Mouse (Mus musculus): Measurements from ENCODE around the gene Hebp1. TPM values are rescaled to one million over a fixed set of nuclear protein-coding genes. Genes with fewer than 3 reads are reported as not detected.

Gene Hebp1
- polyA plus RNA-seq, 1 experiment from 2014 or later = 74.0 TPM

- no peak overlapping the region for H3K4me2 ChIP-seq (ENCODE audit: low read depth, low read length)
- H3K4me1 ChIP-seq (ENCODE audit: control insufficient read depth, insufficient read depth, low read length) = no peaks in the 10 kb centered on the region
- H3K4me3 ChIP-seq (ENCODE audit: low read length) = no peak overlapping the region
- H3K9ac ChIP-seq (ENCODE audit: low read depth, low read length) = no peak overlapping the region
- WGBS = 65% methylated on average over 10 of the region's 10 CpGs
- H3K36me3 ChIP-seq (ENCODE audit: control insufficient read depth, insufficient read depth, low read length) = no peaks in the 10 kb centered on the region
- ATAC-seq = 0 out of 2 replicates have a peak, but pooled peaks have one; percentile 44
- no peaks in the 10 kb centered on the region for H3K27me3 ChIP-seq (replicated peaks; ENCODE audit: control insufficient read depth, insufficient read depth, low read length)
- no peaks in the 10 kb centered on the region for H3K9me3 ChIP-seq (ENCODE audit: control insufficient read depth, low read length)
- H3K27ac ChIP-seq (ENCODE audit: low read length) = no peak overlapping the region
These were observed 30.7 kb upstream of the Hebp1 start for GRCm38 (mm10) chr6:135228465-135228941.

- H3K9ac ChIP-seq (ENCODE audit: low read depth, low read length) = no peak overlapping the region
- H3K27me3 ChIP-seq (replicated peaks; ENCODE audit: control insufficient read depth, insufficient read depth, low read length) = no peaks in the 10 kb centered on the region
- H3K4me3 ChIP-seq (ENCODE audit: low read length) = no peak overlapping the region
- no peaks in the 10 kb centered on the region for H3K9me3 ChIP-seq (ENCODE audit: control insufficient read depth, low read length)
- ATAC-seq = no peak
- H3K27ac ChIP-seq (ENCODE audit: low read length) = no peak overlapping the region
- H3K36me3 ChIP-seq (ENCODE audit: control insufficient read depth, insufficient read depth, low read length) = no peaks in the 10 kb centered on the region
- no peak overlapping the region for H3K4me2 ChIP-seq (ENCODE audit: low read depth, low read length)
- no peaks in the 10 kb centered on the region for H3K4me1 ChIP-seq (ENCODE audit: control insufficient read depth, insufficient read depth, low read length)
- WGBS = 73% methylated on average over 6 of the region's 6 CpGs
These were observed 26.1 kb upstream of the Hebp1 start for GRCm38 (mm10) chr6:135223786-135224416.

GRCm38 (mm10) chr6:135219916-135220315 is 22.1 kb upstream of the Hebp1 start:
- no peak overlapping the region for H3K4me2 ChIP-seq (ENCODE audit: low read depth, low read length)
- H3K27me3 ChIP-seq (replicated peaks; ENCODE audit: control insufficient read depth, insufficient read depth, low read length) = no peaks in the 10 kb centered on the region
- ATAC-seq = no peak
- no peaks in the 10 kb centered on the region for H3K4me1 ChIP-seq (ENCODE audit: control insufficient read depth, insufficient read depth, low read length)
- H3K4me3 ChIP-seq (ENCODE audit: low read length) = no peak overlapping the region
- H3K9ac ChIP-seq (ENCODE audit: low read depth, low read length) = no peak overlapping the region
- no peaks in the 10 kb centered on the region for H3K36me3 ChIP-seq (ENCODE audit: control insufficient read depth, insufficient read depth, low read length)
- H3K9me3 ChIP-seq (ENCODE audit: control insufficient read depth, low read length) = no peaks in the 10 kb centered on the region
- 86% methylated on average over 5 of the region's 5 CpGs for WGBS
- no peak overlapping the region for H3K27ac ChIP-seq (ENCODE audit: low read length)

- no peaks in the 10 kb centered on the region for H3K27me3 ChIP-seq (replicated peaks; ENCODE audit: control insufficient read depth, insufficient read depth, low read length)
- ATAC-seq = 0 out of 2 replicates have a peak, but pooled peaks have one; percentile 7
- no peaks in the 10 kb centered on the region for H3K9me3 ChIP-seq (ENCODE audit: control insufficient read depth, low read length)
- peaks cover 4% of the 10 kb centered on the region; the same call in 1 of the 2 replicates for H3K36me3 ChIP-seq (ENCODE audit: control insufficient read depth, insufficient read depth, low read length)
- no peak overlapping the region for H3K4me2 ChIP-seq (ENCODE audit: low read depth, low read length)
- no peak overlapping the region for H3K27ac ChIP-seq (ENCODE audit: low read length)
- no peak overlapping the region for H3K9ac ChIP-seq (ENCODE audit: low read depth, low read length)
- no peaks in the 10 kb centered on the region for H3K4me1 ChIP-seq (ENCODE audit: control insufficient read depth, insufficient read depth, low read length)
- no peak overlapping the region for H3K4me3 ChIP-seq (ENCODE audit: low read length)
- WGBS = 51% methylated on average over 8 of the region's 8 CpGs
These were observed 20.5 kb upstream of the Hebp1 start for GRCm38 (mm10) chr6:135218330-135218729.

- no peak overlapping the region for H3K4me3 ChIP-seq (ENCODE audit: low read length)
- H3K4me2 ChIP-seq (ENCODE audit: low read depth, low read length) = no peak overlapping the region
- no peaks in the 10 kb centered on the region for H3K27me3 ChIP-seq (replicated peaks; ENCODE audit: control insufficient read depth, insufficient read depth, low read length)
- H3K4me1 ChIP-seq (ENCODE audit: control insufficient read depth, insufficient read depth, low read length) = no peaks in the 10 kb centered on the region
- no peak overlapping the region for H3K9ac ChIP-seq (ENCODE audit: low read depth, low read length)
- H3K36me3 ChIP-seq (ENCODE audit: control insufficient read depth, insufficient read depth, low read length) = peaks cover 9% of the 10 kb centered on the region; the same call in 1 of the 2 replicates
- no peak overlapping the region for H3K27ac ChIP-seq (ENCODE audit: low read length)
- H3K9me3 ChIP-seq (ENCODE audit: control insufficient read depth, low read length) = no peaks in the 10 kb centered on the region
- no peak for ATAC-seq
- 74% methylated on average over 2 of the region's 2 CpGs for WGBS
These were observed 14.8 kb upstream of the Hebp1 start for GRCm38 (mm10) chr6:135212666-135213065.

GRCm38 (mm10) chr6:135211169-135211568 is 13.3 kb upstream of the Hebp1 start:
- no peaks in the 10 kb centered on the region for H3K27me3 ChIP-seq (replicated peaks; ENCODE audit: control insufficient read depth, insufficient read depth, low read length)
- ATAC-seq = no peak
- no peak overlapping the region for H3K9ac ChIP-seq (ENCODE audit: low read depth, low read length)
- 72% methylated on average over 7 of the region's 7 CpGs for WGBS
- peaks cover 9% of the 10 kb centered on the region; the same call in 1 of the 2 replicates for H3K36me3 ChIP-seq (ENCODE audit: control insufficient read depth, insufficient read depth, low read length)
- H3K9me3 ChIP-seq (ENCODE audit: control insufficient read depth, low read length) = no peaks in the 10 kb centered on the region
- H3K4me3 ChIP-seq (ENCODE audit: low read length) = no peak overlapping the region
- no peak overlapping the region for H3K27ac ChIP-seq (ENCODE audit: low read length)
- no peaks in the 10 kb centered on the region for H3K4me1 ChIP-seq (ENCODE audit: control insufficient read depth, insufficient read depth, low read length)
- H3K4me2 ChIP-seq (ENCODE audit: low read depth, low read length) = no peak overlapping the region

GRCm38 (mm10) chr6:135206909-135207308 is 9.1 kb upstream of the Hebp1 start:
- ATAC-seq = no peak
- peaks cover 5% of the 10 kb centered on the region; the same call in 1 of the 2 replicates for H3K36me3 ChIP-seq (ENCODE audit: control insufficient read depth, insufficient read depth, low read length)
- H3K4me2 ChIP-seq (ENCODE audit: low read depth, low read length) = no peak overlapping the region
- no peaks in the 10 kb centered on the region for H3K27me3 ChIP-seq (replicated peaks; ENCODE audit: control insufficient read depth, insufficient read depth, low read length)
- H3K9ac ChIP-seq (ENCODE audit: low read depth, low read length) = no peak overlapping the region
- 77% methylated on average over 8 of the region's 8 CpGs for WGBS
- no peak overlapping the region for H3K27ac ChIP-seq (ENCODE audit: low read length)
- H3K4me3 ChIP-seq (ENCODE audit: low read length) = no peak overlapping the region
- H3K9me3 ChIP-seq (ENCODE audit: control insufficient read depth, low read length) = no peaks in the 10 kb centered on the region
- H3K4me1 ChIP-seq (ENCODE audit: control insufficient read depth, insufficient read depth, low read length) = 0 out of 2 replicates have a peak, but pooled peaks cover under 1% of the 10 kb centered on the region

- peaks cover 5% of the 10 kb centered on the region; the same call in 1 of the 2 replicates for H3K36me3 ChIP-seq (ENCODE audit: control insufficient read depth, insufficient read depth, low read length)
- 0 out of 2 replicates have a peak, but pooled peaks cover 6% of the 10 kb centered on the region for H3K4me1 ChIP-seq (ENCODE audit: control insufficient read depth, insufficient read depth, low read length)
These were observed 8.0 kb upstream of the Hebp1 start for GRCm38 (mm10) chr6:135205802-135206201.

GRCm38 (mm10) chr6:135204869-135205268 is 7.0 kb upstream of the Hebp1 start:
- 64% methylated on average over 4 of the region's 4 CpGs for WGBS

More at GRCm38 (mm10) chr6:135205802-135206201, 8.0 kb upstream of the Hebp1 start:
- Histone ChIP-seq H3K27me3 (replicated peaks; ENCODE audit: control insufficient read depth, insufficient read depth, low read length) (no peaks in the 10 kb centered on the region), H3K9ac (ENCODE audit: low read depth, low read length) (no peak overlapping the region), H3K4me3 (ENCODE audit: low read length) (no peak overlapping the region), H3K27ac (ENCODE audit: low read length) (no peak overlapping the region), H3K9me3 (ENCODE audit: control insufficient read depth, low read length) (no peaks in the 10 kb centered on the region), H3K4me2 (ENCODE audit: low read depth, low read length) (no peak overlapping the region)
- no peak for ATAC-seq
- 70% methylated on average over 4 of the region's 4 CpGs for WGBS

More at GRCm38 (mm10) chr6:135204869-135205268, 7.0 kb upstream of the Hebp1 start:
- H3K27ac ChIP-seq (ENCODE audit: low read length) = no peak overlapping the region
- H3K4me1 ChIP-seq (ENCODE audit: control insufficient read depth, insufficient read depth, low read length) = 0 out of 2 replicates have a peak, but pooled peaks cover 9% of the 10 kb centered on the region
- H3K27me3 ChIP-seq (replicated peaks; ENCODE audit: control insufficient read depth, insufficient read depth, low read length) = no peaks in the 10 kb centered on the region
- no peaks in the 10 kb centered on the region for H3K9me3 ChIP-seq (ENCODE audit: control insufficient read depth, low read length)
- H3K36me3 ChIP-seq (ENCODE audit: control insufficient read depth, insufficient read depth, low read length) = peaks cover 5% of the 10 kb centered on the region; the same call in 1 of the 2 replicates
- no peak overlapping the region for H3K4me2 ChIP-seq (ENCODE audit: low read depth, low read length)
- no peak overlapping the region for H3K9ac ChIP-seq (ENCODE audit: low read depth, low read length)
- no peak for ATAC-seq
- H3K4me3 ChIP-seq (ENCODE audit: low read length) = no peak overlapping the region

Data from intestine, embryonic 16.5 days (tissue).